Mouse (Mus musculus) hindbrain, embryonic 11.5 days (tissue): Measurements from ENCODE around the gene Usp7. TPM values are rescaled to one million over a fixed set of nuclear protein-coding genes. Genes with fewer than 3 reads are reported as not detected.

ENCODE experiments used
- ATAC-seq: fragments of 200-750 bp; cut with Nextera tagmentation; 2 replicates; pipeline ENCODE4 v1.8.0; 2017; ENCODE audit warnings: mild to moderate bottlenecking, moderate TSS enrichment, moderate library complexity; ENCODE audit not compliant: low FRiP score
- DNase-seq: peaks from one replicate; pipeline ENCODE4 v3.0.0-alpha.2; 2015; ENCODE audit warnings: low spot score
- H3K27ac ChIP-seq: fragments of 300-500 bp; sonication (generic); 2 replicates; pipeline ENCODE4 v1.5.1; 2014; ENCODE audit warnings: mild to moderate bottlenecking, low read depth, low read length
- H3K27me3 ChIP-seq: fragments of 300-500 bp; sonication (generic); 2 replicates; pipeline ENCODE4 v1.6.1; 2014; ENCODE audit warnings: mild to moderate bottlenecking, low read length, moderate library complexity, mixed read lengths; ENCODE audit not compliant: control insufficient read depth, insufficient read depth
- H3K36me3 ChIP-seq: fragments of 300-500 bp; sonication (generic); 2 replicates; pipeline ENCODE4 v1.6.1; 2014; ENCODE audit warnings: mild to moderate bottlenecking, low read length, moderate library complexity, mixed read lengths; ENCODE audit not compliant: control insufficient read depth, insufficient read depth
- H3K4me1 ChIP-seq: fragments of 300-500 bp; sonication (generic); replicated peaks from 2 replicates; pipeline ENCODE4 v1.6.1; 2014; ENCODE audit warnings: low read length, mixed read lengths; ENCODE audit not compliant: control insufficient read depth, insufficient read depth
- H3K4me2 ChIP-seq: fragments of 300-500 bp; sonication (generic); replicated peaks from 2 replicates; pipeline ENCODE4 v1.6.1; 2014; ENCODE audit warnings: mild to moderate bottlenecking, low read depth, low read length
- H3K4me3 ChIP-seq: fragments of 300-500 bp; sonication (generic); 2 replicates; pipeline ENCODE4 v1.5.1; 2014; ENCODE audit warnings: low read depth, low read length
- H3K9ac ChIP-seq: fragments of 300-500 bp; sonication (generic); 2 replicates; pipeline ENCODE4 v1.6.1; 2014; ENCODE audit warnings: low read depth, low read length
- H3K9me3 ChIP-seq: fragments of 300-500 bp; sonication (generic); 2 replicates; pipeline ENCODE4 v1.6.1; 2016; ENCODE audit warnings: low read length; ENCODE audit not compliant: control insufficient read depth
- WGBS: fragments of 180-500 bp; shearing (Covaris S2); extraction: QIAGEN DNeasy Blood & Tissue Kit; methylation state at CpG from one replicate; pipeline ENCODE4 v1.1.7; 2014; 5-methylcytosine and 5-hydroxymethylcytosine counted together
- polyA plus RNA-seq: library from polyadenylated mRNA; unstranded; fragments of >200 nt; fragmentation: Nextera tagmentation; extraction: Ambion mirVana; gene quantifications from 2 replicates; pipeline ENCODE4 v1.2.1, GENCODE M21; 2014

Gene Usp7
- polyA plus RNA-seq, 1 experiment from 2014 or later: 51.9 TPM

- 73% methylated on average over 6 of the region's 6 CpGs for WGBS
- Histone ChIP-seq H3K4me1 (peaks cover 5% of the 10 kb centered on the region; the same call in 1 of the 2 replicates), H3K27ac (no peak overlapping the region), H3K9me3 (no peaks in the 10 kb centered on the region), H3K4me3 (no peak overlapping the region), H3K27me3 (no peaks in the 10 kb centered on the region; the same call in 1 of the 2 replicates), H3K36me3 (no peaks in the 10 kb centered on the region), H3K4me2 (no peak overlapping the region), H3K9ac (no peak overlapping the region)
- no peak for DNase-seq
- no peak for ATAC-seq
Measured at GRCm38 (mm10) chr16:8673343-8673742, 118.8 kb downstream of the Usp7 start.

- Histone ChIP-seq H3K36me3 (no peaks in the 10 kb centered on the region), H3K9ac (no peak overlapping the region), H3K27me3 (no peaks in the 10 kb centered on the region; the same call in 1 of the 2 replicates), H3K4me1 (peaks cover 8% of the 10 kb centered on the region; the same call in 1 of the 2 replicates), H3K9me3 (no peaks in the 10 kb centered on the region), H3K4me3 (no peak overlapping the region), H3K4me2 (no peak overlapping the region), H3K27ac (no peak overlapping the region)
- ATAC-seq: no peak
- no peak for DNase-seq
Measured at GRCm38 (mm10) chr16:8672811-8673210, 119.3 kb downstream of the Usp7 start.

- ATAC-seq (no peak), DNase-seq (no peak)
- Histone ChIP-seq H3K4me2 (peak overlapping the region; percentile 62), H3K4me1 (peaks cover 8% of the 10 kb centered on the region; the same call in 1 of the 2 replicates), H3K36me3 (no peaks in the 10 kb centered on the region), H3K9me3 (no peaks in the 10 kb centered on the region), H3K27ac (no peak overlapping the region), H3K4me3 (peak overlapping the region; percentile 71), H3K9ac (peak overlapping the region; percentile 83; the same call in 1 of the 2 replicates), H3K27me3 (no peaks in the 10 kb centered on the region; the same call in 1 of the 2 replicates)
- under 1% methylated on average over 18 of the region's 18 CpGs for WGBS
Measured at GRCm38 (mm10) chr16:8672350-8672687, 119.8 kb downstream of the Usp7 start.

- under 1% methylated on average over 67 of the region's 67 CpGs for WGBS
- H3K4me2 ChIP-seq: peak within 1 kb of the TSS; percentile 62
- ATAC-seq (peak; percentile 91), DNase-seq (peak; percentile 97)
- H3K36me3 ChIP-seq: no peaks in the 10 kb centered on the region
- H3K27ac ChIP-seq: peak within 1 kb of the TSS; percentile 79
- peak within 1 kb of the TSS; percentile 71 for H3K4me3 ChIP-seq
- peaks cover 8% of the 10 kb centered on the region; the same call in 1 of the 2 replicates for H3K4me1 ChIP-seq
- H3K9ac ChIP-seq: peak within 1 kb of the TSS; percentile 83
- no peaks in the 10 kb centered on the region for H3K9me3 ChIP-seq
- no peaks in the 10 kb centered on the region; the same call in 1 of the 2 replicates for H3K27me3 ChIP-seq
Measured at GRCm38 (mm10) chr16:8671551-8672349, 120.4 kb downstream of the Usp7 start, which contains the start of gene Carhsp1. Gene Carhsp1, minus strand, starts transcription at chr16:8672155.

- WGBS: 6% methylated on average over 14 of the region's 15 CpGs
- no peaks in the 10 kb centered on the region for H3K9me3 ChIP-seq
- H3K36me3 ChIP-seq: no peaks in the 10 kb centered on the region
- no peaks in the 10 kb centered on the region; the same call in 1 of the 2 replicates for H3K27me3 ChIP-seq
- ATAC-seq (peak; percentile 61), DNase-seq (peak; percentile 75)
- peak overlapping the region; percentile 71 for H3K4me3 ChIP-seq
- H3K27ac ChIP-seq: peak overlapping the region; percentile 79
- H3K4me1 ChIP-seq: peaks cover 11% of the 10 kb centered on the region; the same call in 1 of the 2 replicates
- peak overlapping the region; percentile 83 for H3K9ac ChIP-seq
- H3K4me2 ChIP-seq: peak overlapping the region; percentile 62
Measured at GRCm38 (mm10) chr16:8670041-8671035, 121.8 kb downstream of the Usp7 start.

GRCm38 (mm10) chr16:8669432-8669831 lies 122.7 kb downstream of the Usp7 start:
- H3K36me3 ChIP-seq: no peaks in the 10 kb centered on the region
- DNase-seq: no peak
- no peaks in the 10 kb centered on the region; the same call in 1 of the 2 replicates for H3K27me3 ChIP-seq
- H3K27ac ChIP-seq: no peak overlapping the region
- ATAC-seq: no peak
- H3K4me2 ChIP-seq: peak overlapping the region; percentile 62
- H3K4me3 ChIP-seq: peak overlapping the region; percentile 71
- H3K9me3 ChIP-seq: no peaks in the 10 kb centered on the region
- peaks cover 11% of the 10 kb centered on the region; the same call in 1 of the 2 replicates for H3K4me1 ChIP-seq
- 60% methylated on average over 5 of the region's 5 CpGs for WGBS
- H3K9ac ChIP-seq: peak overlapping the region; percentile 83

- no peaks in the 10 kb centered on the region; the same call in 1 of the 2 replicates for H3K27me3 ChIP-seq
- no peak overlapping the region for H3K27ac ChIP-seq
- no peaks in the 10 kb centered on the region for H3K9me3 ChIP-seq
- no peak overlapping the region for H3K9ac ChIP-seq
- 79% methylated on average over 2 of the region's 2 CpGs for WGBS
- H3K4me1 ChIP-seq: peaks cover 11% of the 10 kb centered on the region; the same call in 1 of the 2 replicates
- ATAC-seq (no peak), DNase-seq (no peak)
- H3K4me2 ChIP-seq: no peak overlapping the region; the same call in 1 of the 2 replicates
- no peaks in the 10 kb centered on the region for H3K36me3 ChIP-seq
- no peak overlapping the region for H3K4me3 ChIP-seq
Measured at GRCm38 (mm10) chr16:8668386-8668785, 123.7 kb downstream of the Usp7 start.

GRCm38 (mm10) chr16:8667814-8668213 lies 124.3 kb downstream of the Usp7 start:
- no peak overlapping the region for H3K9ac ChIP-seq
- H3K36me3 ChIP-seq: no peaks in the 10 kb centered on the region
- H3K4me1 ChIP-seq: peaks cover 11% of the 10 kb centered on the region; the same call in 1 of the 2 replicates
- H3K4me3 ChIP-seq: no peak overlapping the region
- 69% methylated on average over 4 of the region's 4 CpGs for WGBS
- DNase-seq: no peak
- no peaks in the 10 kb centered on the region for H3K9me3 ChIP-seq
- H3K27me3 ChIP-seq: no peaks in the 10 kb centered on the region
- no peak overlapping the region for H3K4me2 ChIP-seq
- ATAC-seq: no peak
- no peak overlapping the region for H3K27ac ChIP-seq
